Mouse (Mus musculus) spleen, postnatal 4 days (tissue): Measurements from ENCODE around the gene Asb13.

ENCODE experiments used
- DNase-seq, 2 experiments: peaks; one replicate each; pipeline ENCODE4 v3.0.0; 2022; ENCODE audit warnings: low spot score in 2 of 2

The Asb13 gene

GRCm38 (mm10) chr13:3665308-3665723 lies 31.5 kb downstream of the Asb13 start:
- peak; percentile 53 to 71 for DNase-seq

- DNase-seq = no peak
Measured at GRCm38 (mm10) chr13:3667288-3667873, 33.5 kb downstream of the Asb13 start.

- DNase-seq = no peak
Measured at GRCm38 (mm10) chr13:3668068-3668467, 34.2 kb downstream of the Asb13 start.

- DNase-seq = no peak
Measured at GRCm38 (mm10) chr13:3669611-3670010, 35.8 kb downstream of the Asb13 start.

- no peak for DNase-seq
Measured at GRCm38 (mm10) chr13:3670039-3670438, 36.2 kb downstream of the Asb13 start.

GRCm38 (mm10) chr13:3673151-3673550 lies 39.3 kb downstream of the Asb13 start:
- no peak for DNase-seq

- no peak for DNase-seq
Measured at GRCm38 (mm10) chr13:3673622-3674021, 39.8 kb downstream of the Asb13 start.

- DNase-seq = no peak
Measured at GRCm38 (mm10) chr13:3675855-3676254, 42.0 kb downstream of the Asb13 start.

GRCm38 (mm10) chr13:3679098-3679497 lies 45.3 kb downstream of the Asb13 start:
- DNase-seq = no peak

GRCm38 (mm10) chr13:3686306-3686705 lies 52.5 kb downstream of the Asb13 start:
- DNase-seq = no peak

- no peak for DNase-seq
Measured at GRCm38 (mm10) chr13:3694599-3695343, 60.9 kb downstream of the Asb13 start.

GRCm38 (mm10) chr13:3696977-3697735 lies 63.3 kb downstream of the Asb13 start:
- DNase-seq = no peak

- peak in 1 of 2 experiments; percentile 21 for DNase-seq
Measured at GRCm38 (mm10) chr13:3700752-3701151, 66.9 kb downstream of the Asb13 start.
